Mouse (Mus musculus) right cerebral cortex, postnatal 14 days (tissue): ENCODE results near the gene Eri3.

ENCODE experiments used
- DNase-seq: peaks from one replicate; pipeline ENCODE4 v3.0.0; 2022

Gene Eri3

DNA sequence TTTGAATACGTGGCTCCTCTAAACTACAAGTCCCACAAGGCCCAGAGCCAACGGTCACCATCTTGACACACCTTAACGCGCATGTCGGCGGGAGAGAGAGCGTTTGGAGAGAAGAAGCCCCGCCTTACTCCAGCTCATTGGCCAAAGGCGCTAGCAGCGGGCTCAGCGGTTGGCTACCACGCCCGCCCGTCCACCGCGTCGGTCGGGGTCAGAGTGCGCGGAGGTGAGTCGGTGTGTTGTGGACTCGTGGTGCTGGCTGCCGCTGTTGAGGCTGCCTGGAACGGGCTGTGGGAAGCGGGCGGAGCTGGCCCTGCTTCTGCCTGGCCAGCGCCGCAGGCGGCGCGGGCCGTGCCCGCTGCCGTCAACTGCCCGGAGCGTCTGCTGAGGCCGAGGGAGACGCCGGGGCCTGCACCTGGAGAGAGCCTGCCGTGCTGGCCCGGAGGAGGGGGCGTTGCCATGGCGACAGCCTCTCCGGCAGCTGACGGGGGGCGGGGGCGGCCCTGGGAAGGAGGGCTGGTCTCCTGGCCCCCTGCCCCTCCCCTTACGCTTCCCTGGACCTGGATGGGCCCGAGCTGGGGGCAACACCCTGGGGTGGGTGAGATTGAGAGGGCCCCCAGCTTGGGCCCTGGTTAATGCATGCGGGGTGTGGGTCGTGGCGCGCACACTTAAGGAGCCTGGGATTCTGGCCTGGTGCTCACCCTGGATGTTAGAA lies at the start of gene Eri3:
Gene Eri3 (plus strand): TSS at position 226 of the 712 bp plus-strand sequence.
- peak; percentile 97 for DNase-seq

DNA sequence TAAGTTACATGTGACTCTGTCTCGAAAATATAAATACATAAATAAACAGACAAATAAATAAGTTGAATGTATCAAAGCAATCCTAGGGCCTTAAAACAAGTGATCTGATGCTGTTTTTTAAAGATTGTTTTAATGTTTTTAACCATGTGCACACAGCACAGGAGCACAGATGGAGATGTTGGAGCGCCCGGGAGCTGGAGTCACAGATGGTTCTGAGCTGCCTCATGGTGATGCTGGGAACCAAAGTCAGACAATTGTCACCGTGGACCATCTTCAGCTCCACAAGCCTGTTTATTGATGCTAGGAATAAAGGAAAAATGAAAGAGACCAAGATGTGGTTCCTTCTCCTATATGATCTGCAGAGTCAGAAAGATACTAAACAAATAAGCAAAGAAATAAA lies 31.9 kb upstream of the Eri3 start:
- no peak for DNase-seq

DNA sequence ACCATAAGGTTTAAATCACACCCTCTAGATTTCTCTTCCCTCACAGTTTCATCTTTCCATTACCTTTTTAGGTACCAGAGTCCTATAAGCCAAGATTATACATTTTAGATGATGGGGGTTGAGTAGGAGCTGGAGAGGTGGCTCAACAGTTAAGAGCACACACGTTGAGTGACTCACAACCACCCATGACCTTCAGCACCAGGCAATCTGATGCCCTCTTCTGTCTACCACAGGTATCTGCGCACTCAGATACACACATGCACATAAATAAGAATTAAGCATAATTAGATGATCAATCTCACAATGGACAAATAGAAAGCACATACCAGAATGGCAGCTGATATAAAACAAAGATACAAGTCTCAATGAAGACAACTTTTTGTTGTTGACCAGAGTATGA lies 28.8 kb upstream of the Eri3 start:
- no peak for DNase-seq

DNA sequence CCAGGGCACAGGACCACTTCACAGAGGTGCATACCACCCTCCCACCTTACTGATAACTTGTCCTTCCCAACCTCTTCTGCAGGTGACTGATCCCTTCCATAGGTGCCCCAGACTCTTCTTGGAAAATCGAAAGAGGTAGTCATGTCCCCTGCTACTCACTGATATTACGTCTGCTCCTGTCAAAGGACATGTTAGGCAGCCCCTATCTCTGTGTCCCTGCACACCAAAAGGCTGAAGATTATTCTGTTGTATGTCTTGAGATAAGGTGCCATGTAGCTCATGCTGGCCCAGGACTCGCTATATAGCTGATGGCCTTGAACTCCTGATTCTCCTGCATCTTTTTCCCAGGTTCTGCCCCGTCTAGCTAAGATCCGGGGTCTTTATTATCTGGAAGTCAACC lies 24.2 kb upstream of the Eri3 start:
- DNase-seq = no peak

DNA sequence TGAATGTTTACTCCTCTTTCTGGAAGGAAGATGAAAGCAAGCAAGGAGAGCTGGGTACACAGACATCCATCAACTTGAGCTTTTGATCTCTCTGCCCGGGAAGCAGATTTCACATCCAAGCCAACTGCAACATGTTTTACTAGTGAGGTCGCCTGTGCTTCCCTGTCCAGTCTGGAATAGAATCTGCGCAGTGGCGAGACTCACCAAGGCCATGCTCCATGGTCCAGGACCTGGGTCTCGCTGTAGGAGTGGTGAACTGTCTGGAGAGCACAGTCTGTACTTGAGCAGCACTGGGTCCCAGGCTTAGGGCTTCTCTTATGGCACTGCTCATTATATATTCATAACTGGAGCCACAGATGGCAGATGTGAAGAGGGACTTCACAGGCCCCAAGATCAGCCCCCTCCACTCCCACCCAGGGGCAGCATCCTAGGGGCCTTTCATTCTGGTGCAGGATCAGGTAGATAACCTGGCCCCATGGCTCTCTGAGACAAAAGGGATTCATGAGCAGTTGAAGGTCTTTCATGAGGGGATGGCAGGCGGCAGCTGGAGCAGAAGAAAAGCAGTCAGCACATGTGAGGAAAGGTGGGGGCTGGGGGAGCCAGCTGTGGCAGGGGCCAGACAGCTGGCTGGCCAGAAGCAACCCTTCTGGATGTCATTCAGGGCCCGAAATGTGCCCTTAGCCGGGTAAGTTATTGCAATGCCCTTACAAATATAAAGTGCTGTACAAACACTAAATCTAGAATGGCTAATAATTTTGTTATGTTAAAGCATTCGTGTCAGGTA lies 22.9 kb upstream of the Eri3 start:
- no peak for DNase-seq

DNA sequence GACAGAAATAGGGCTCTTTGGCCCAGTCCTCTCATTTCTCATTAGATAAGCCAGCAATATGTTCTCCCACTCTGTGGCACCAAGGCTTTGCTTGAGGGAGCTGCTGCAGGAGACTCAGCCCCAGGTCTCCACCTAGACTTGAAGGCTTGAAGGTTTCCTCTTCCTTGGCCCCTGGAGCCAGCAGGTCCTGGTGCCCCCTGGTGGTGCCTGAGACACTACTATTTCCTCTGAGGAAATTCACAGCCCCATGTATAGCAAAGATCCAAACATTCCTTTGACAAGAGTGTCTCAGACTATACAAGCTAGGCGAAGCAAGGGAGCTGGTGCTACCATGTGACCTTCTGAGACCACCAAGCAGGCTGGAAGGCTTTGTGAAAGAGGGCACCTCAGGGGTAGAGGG lies 22.2 kb upstream of the Eri3 start:
- DNase-seq = peak; percentile 47

DNA sequence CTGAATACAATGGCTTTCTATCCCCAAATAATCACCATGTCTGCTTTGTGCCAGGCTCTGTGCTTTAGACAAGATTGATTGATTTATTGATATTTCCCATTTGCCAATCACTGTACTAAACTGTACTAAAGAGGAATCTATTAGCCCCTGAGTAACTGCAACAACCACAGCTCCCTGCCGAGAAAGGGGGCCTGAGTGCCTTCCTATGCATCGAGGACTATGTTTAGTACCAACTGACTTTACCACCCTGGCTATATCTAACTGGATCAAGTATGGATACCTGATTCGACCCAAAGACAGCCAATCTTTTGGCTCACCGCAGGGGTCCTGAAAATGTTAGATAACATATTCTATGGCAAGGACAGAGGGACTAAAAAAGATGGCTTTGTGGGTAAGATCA lies 20.3 kb upstream of the Eri3 start:
- no peak for DNase-seq

DNA sequence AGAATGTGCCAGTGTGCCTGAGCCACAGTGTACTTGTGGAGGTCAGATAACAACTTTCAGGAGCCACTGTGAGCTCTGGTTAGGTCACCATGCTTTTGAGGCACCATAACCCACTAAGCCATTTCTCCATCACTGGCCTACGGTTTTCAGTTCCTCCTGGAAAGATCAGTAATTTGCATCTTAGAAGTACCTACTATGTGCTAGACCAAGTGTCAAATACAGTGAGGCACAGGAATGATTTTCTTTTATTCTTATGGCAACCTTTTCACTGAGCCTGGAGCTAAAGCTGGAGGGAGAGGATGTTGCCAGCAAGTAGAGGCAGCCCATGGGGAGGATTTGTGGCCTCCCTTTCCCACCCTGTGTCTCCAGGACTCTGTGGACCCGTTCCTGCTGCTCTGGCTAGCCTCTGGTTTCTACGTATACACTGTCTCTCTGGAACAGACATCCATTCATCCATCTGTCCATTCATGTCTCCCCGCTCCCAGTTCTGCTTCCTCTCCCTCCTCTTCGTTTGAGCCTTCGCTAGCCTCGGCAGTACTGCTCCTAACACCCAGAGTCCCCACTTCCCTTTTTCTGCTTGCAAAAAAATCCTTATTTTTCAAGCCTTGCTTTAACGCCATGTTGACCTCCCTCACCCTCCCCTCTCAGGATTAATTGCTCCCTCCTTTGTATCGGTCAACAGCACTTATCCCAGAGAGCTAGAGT lies 14.5 kb upstream of the Eri3 start:
- DNase-seq = no peak

DNA sequence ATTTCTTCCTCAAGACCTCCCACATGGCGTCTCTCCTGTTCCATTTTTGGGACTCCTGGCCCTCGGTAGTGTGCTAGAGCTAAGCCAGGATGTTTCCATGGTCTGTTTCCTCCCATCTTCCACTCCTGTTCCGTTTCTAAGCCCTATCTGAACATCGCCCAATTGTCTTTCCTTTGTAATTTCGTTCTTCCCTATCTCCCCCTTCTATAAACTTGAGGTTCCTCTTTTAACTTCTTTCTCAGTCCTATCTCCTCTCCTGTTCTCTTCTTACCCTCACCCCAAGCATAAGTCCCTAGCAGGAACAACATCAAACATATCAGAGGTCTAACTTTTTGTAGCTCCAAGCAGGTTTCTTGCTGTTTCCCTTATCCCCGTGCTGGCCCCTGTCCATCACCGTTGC lies 13.2 kb upstream of the Eri3 start:
- no peak for DNase-seq

DNA sequence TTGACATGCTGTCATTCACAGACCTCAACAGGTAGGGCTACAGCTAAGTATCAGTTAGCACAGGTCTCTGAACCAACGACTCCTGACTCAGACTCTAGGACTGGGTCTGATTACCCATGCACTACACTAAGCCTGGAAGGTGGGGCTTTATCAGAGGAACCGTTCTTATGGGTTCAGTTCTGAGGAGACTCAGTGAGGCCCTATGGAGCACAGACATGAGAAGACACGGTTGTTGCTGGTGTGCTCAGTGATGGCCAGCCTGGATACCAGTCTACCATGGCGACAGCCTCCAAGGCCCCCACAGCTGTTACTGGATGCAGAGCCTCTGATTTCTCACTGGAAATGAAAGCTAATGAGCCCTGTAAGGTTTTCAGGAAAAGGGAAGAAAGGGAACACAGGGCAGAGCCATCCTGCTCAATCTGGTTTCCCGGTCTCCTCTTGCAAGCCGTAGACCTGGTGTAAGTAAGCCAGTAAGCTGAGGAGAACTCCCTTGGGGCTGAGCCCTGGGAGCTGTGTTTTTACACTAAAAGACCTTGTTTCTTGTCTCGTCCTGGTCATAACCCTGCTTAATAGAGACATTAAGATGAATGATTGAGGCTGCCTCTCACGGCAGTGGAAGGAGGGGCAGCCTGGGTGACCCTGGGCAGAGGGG lies 10.7 kb upstream of the Eri3 start:
- no peak for DNase-seq

DNA sequence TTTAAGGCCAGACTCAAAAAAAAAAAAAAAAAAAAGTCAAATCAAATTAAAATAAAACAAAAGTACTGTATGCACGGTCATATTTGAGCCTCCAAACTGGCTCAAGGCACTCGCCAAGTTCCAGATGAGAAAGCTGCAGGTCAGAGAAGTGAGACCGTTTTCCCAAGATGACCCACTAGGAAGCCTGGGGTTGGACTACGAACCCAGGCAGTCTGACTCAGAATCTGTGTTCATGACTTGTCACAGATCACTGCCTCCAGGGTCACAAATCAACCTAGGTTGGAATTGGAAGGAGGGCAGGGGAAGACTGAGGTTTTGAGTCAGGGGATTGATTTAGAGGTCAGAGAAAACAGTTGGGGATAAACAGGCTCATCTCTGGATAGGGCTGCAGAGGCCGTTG lies 9.6 kb upstream of the Eri3 start:
- no peak for DNase-seq

DNA sequence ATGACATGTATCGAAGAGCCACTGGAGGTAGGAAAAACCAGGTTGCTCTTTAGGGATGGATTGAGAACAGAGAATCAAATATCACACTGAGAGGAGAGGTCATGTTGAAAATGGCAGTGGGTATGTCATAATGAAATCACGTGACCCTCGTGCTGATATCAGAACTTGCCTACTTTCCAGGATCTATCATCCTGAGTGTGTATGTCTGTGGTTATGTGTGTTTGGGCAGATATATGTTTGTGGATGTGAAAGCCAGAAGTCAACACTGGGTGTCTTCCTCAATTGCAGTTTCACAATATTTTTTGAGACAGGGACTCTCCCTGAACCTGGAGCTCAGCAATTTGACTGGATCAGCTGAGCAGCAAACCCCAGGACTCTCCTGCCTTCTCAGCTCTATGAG lies 4.7 kb upstream of the Eri3 start:
- no peak for DNase-seq

DNA sequence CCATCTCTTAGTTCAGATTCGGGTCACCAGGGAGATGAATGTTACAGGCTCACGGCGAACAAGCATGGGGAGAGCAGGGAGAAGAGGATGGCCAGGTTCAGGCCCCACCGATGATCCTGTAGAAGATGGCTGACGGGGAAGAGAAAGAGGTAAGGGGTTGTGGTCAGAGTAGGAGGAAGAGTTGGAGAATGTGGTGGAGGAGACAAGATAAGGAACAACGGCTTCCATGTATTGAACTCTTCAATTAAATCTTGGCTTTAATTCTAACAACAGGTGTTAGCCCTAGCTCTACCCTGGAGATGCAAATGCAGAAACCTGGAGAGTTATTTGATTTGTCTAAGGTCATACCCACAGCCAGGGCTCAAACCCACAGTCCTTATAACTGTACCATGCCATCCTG lies 3.5 kb upstream of the Eri3 start:
- no peak for DNase-seq

DNA sequence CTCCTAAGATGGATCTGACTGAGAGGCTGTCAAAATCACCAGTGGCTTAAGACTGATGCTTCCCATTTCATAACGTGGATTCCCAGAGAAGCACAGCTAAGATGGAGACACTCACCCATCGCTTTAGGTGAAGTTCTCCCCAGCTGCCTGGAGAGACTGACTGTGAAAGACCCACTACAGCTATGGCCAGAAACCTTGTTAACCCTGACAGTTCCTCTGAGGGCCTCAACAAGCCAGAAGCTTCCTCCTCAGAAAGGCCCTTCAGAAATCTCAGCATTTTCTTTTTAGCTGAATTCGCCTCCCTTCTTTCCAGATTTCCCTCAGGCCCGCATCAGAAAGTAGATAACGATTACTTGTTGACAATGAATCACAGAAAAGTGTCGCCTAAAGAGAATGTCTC lies 589 bp upstream of the Eri3 start:
- no peak for DNase-seq

DNA sequence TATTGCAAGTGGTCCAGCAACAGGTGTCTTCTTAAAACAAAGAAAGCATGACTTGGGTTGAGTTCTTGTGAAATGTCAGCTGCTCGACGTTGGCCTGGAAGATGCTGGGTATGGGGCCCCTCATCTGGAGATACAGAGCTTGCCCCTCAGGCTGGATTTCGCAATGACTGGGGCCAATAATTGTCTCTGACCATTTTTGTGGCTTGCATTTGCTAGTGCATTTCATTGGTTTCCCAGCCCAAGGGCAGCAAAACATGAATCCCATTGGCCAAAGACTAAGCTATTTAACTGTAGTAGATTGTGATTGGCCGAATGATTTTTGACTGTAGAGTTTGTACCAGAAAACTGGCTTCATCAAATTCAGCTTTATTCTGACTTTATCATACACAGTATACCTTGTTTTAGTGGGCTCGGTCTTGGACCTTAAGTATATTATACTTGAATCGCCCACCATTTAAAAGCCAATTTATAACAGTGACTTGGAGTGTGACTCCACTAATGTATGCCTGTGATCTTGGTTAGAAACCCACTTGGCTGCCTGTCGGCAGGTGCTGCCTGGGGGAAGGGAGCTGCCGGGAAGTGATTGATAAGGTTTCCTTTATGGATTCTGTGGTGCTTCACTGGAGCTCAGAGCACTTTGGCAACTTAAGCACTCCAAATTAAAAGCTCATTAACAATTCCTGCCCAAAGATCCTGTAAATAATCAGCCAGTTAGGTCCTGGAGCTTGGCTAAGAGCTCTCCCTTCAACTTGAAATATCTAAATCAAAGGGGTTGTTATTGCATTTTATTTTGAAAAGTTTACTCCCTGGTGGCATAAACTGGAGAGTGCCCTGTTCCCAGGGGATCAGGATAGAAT lies 1.2 kb downstream of the Eri3 start:
- no peak for DNase-seq

DNA sequence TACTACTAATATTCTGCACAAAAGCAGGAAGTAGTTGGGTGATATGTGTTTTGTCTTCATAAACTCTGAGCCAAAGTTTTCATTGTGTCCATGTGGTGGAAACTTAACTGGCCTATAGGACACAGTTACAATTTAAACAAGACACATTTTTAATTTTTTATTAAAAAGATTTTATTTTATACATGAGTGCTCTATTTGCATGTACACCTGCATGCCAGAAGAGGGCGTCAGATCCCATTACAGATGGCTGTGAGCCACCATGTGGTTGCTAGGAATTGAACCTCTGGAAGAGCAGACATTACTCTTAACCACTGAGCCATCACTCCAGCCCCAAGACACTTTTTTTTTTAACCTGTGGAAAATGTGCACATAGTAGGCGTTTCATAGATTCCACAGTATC lies 5.3 kb downstream of the Eri3 start:
- no peak for DNase-seq

DNA sequence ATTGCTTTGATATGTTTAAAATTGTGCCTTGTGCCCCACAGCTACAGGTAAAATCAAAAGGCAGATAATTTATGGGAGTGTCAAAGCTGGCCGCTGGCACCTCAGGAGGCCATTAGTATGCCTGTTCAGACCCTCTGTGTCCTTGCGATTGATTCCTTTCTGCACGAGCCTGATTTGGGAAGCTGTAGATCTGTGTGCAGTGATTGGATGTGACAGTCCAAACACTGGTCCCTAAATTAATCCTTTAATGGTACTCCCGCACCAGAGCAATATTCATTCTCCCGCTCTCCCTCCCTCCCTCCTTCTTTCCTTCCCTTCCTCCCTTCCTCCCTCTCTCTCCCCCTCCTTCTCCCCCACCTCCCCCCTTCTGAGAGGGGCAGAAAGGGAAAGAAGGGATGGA lies 6.2 kb downstream of the Eri3 start:
- no peak for DNase-seq

DNA sequence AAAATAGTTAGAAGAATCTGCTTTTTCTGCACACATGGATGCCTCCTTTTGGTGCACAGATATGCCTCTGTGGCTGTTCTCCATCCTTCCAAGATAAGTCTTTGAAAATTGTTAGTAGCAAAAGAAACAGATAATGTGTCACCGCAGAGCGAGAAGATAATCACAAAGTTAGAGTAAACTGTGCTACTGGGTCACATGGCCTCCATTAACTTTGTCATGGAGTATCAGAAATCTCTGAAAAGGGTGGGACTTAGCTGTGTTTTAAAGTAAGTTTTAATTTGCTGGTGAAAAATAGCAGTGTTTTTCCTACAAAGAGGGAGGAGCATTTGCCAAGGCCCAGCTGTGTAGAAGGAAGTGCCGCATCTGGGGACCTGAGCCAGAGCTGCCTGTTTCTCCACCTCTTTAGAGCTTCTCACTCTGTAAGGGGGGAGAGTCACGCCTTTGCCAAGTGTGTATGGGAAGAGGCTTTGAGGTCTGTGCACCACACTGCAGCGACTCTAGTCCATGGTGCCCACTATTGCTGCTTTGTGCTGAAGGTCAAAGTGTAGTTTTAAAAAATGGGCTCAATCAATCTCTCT lies 7.0 kb downstream of the Eri3 start:
- no peak for DNase-seq

DNA sequence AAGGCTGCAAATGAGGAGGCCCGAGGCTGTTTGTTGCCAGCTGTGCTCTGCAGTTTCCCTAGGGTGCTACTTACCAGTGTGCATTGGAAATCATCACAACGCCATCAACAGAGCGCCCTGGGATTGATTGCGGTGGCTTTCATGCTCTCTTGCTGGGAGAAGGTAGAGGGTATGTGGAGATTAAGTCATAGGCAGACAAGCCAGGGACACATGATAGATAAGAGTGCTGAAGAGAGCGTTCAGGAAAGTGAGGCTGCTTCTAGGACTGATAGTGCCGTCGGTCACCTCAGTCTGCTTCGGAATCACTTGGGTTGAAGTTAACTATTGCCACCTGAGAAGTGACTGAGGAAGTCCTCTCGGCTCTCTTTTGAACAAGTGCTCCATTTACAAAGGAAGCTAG lies 13.8 kb downstream of the Eri3 start:
- no peak for DNase-seq

DNA sequence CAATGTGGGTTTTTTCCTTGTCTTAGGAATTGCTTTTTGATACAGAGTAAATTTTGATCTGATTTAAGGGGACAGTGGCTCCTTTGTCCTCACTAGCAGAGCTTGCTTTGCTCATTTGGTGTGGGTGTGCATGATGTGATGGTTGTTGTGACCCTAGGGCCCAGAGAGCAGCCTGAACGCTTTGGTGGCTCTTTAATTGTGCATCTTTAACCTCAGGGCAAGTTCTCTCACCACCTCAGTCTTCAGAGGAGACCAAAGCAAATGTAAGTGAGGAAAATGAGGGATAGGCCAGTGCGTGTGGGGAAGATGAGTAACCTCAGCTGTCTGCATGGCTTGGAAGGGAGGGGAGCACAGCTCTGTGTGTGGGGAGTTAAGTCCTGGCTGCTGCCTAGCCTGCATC lies 18.7 kb downstream of the Eri3 start:
- no peak for DNase-seq

DNA sequence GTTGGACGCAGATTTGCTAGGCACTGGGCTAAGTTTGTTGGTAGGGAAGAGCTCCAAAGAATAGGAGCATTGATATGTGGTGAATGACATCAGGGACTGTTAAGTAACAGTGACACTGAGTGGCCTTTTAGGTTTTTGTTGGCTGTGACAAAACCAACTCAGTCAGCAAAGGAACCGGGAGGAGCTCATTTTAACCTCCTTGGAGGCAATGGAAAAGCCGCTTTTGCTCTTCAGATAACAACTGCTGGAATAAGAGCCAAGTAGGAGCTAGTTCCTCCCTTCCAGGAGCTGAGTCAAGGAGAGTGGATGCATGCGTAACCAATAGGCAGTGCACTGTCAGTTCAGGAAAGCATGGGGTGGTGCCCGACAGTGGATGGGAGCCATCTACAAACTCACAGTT lies 20.8 kb downstream of the Eri3 start:
- DNase-seq = no peak

DNA sequence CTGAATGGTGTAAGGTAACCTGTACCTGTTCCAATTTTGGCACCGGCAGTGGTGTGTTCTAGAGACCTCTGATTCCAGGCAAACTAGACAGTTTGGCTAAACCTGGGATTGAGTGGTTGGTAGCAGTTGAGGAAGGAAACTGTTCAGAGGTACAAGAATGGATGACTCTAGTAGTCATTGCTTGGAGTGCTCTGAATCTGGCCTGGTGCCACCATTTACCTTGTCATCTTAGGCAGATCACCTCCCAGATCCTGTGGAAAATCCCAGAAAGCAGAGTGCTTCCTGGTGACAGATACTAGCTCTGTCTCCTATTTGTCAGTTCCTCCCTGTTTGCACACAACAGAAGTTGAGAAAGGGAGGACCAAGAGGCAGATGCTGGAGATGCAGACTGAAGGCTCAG lies 27.4 kb downstream of the Eri3 start:
- no peak for DNase-seq
